28 mouse cellular contexts compared by ENCODE assay signal in the genomic region with DNA sequence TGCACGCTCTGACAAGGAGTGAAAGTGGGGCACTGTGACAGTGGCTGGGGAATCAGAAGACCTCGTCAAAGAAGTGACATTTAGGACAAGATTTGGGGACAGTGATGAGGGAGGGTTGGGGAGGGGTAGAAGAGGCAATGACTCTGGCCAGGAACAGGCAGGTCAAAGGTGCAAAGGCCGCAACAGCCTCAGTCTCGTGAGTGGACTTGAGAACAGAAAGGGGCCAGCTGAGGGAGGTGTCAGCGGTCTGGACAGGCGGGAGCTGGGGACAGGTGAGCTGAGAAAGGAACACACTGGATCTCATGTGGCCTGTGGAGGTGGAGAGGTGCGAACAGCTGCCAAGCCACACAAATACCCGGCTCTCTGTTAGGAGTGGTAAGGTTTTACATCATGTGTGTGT.
DNase-seq lines count a peak whose midpoint lies in the region; ATAC-seq lines count a peak whose summit lies in the region.
"Had no signal": no experiment of that assay in that cellular context is flagged by ENCODE, and none has a peak within 500 bp of the region (broad histone marks: within the 10 kb centered on the region; RNA-seq: fewer than 3 reads in every experiment).

No protein-coding gene starts in this region.

- H3K9ac ChIP-seq in limb, embryonic 12.5 days (replicated peaks): no peak overlapping the region
- H3K9ac ChIP-seq: embryonic facial prominence, embryonic 13.5 days; forebrain, embryonic 13.5 days; heart, embryonic 13.5 days had no signal

- no peak overlapping the region for H3K4me2 ChIP-seq in limb, embryonic 12.5 days
- H3K4me2 ChIP-seq: embryonic facial prominence, embryonic 13.5 days; forebrain, embryonic 13.5 days; heart, embryonic 13.5 days had no signal

- H3K36me3 ChIP-seq in limb, embryonic 12.5 days: no peaks in the 10 kb centered on the region
- H3K36me3 ChIP-seq in limb, embryonic 10.5 days: no peaks in the 10 kb centered on the region
- H3K36me3 ChIP-seq: embryonic facial prominence, embryonic 10.5 days; embryonic facial prominence, embryonic 13.5 days; heart, embryonic 10.5 days; heart, embryonic 13.5 days had no signal

- peaks cover 25% of the 10 kb centered on the region for H3K4me1 ChIP-seq in limb, embryonic 12.5 days (replicated peaks)
- peaks cover 6% of the 10 kb centered on the region for H3K4me1 ChIP-seq in limb, embryonic 10.5 days
- H3K4me1 ChIP-seq: forebrain, embryonic 13.5 days had no signal

- H3K27ac ChIP-seq in limb, embryonic 12.5 days: 0 out of 2 replicates have a peak overlapping the region, but pooled peaks have one; percentile 80
- H3K27ac ChIP-seq in limb, embryonic 10.5 days: no peak overlapping the region
- H3K27ac ChIP-seq: embryonic facial prominence, embryonic 10.5 days; embryonic facial prominence, embryonic 13.5 days; forebrain, embryonic 13.5 days; heart, adult 2 months; heart, embryonic 10.5 days; heart, embryonic 13.5 days had no signal

- no peaks in the 10 kb centered on the region for H3K27me3 ChIP-seq in limb, embryonic 12.5 days
- no peaks in the 10 kb centered on the region for H3K27me3 ChIP-seq in limb, embryonic 10.5 days (ENCODE audit: low read depth, poor library complexity, severe bottlenecking)
- H3K27me3 ChIP-seq: embryonic facial prominence, embryonic 13.5 days; forebrain, embryonic 13.5 days; heart, embryonic 13.5 days had no signal

- no peaks in the 10 kb centered on the region for H3K9me3 ChIP-seq in limb, embryonic 12.5 days
- no peaks in the 10 kb centered on the region for H3K9me3 ChIP-seq in limb, embryonic 10.5 days (replicated peaks)
- H3K9me3 ChIP-seq: embryonic facial prominence, embryonic 10.5 days; embryonic facial prominence, embryonic 13.5 days; forebrain, embryonic 13.5 days; heart, embryonic 10.5 days; heart, embryonic 13.5 days had no signal

- WGBS in limb, embryonic 12.5 days: 71% methylated on average over 8 of the region's 8 CpGs
- 84% methylated on average over 8 of the region's 8 CpGs for WGBS in limb, embryonic 10.5 days

- ATAC-seq in limb, embryonic 12.5 days (ENCODE audit: insufficient number of reproducible peaks, insufficient read depth, low FRiP score, low TSS enrichment, low read depth): no peak
- ATAC-seq: activated CD4-positive, CD25-positive, alpha-beta regulatory T cell, adult 4 months; forebrain, embryonic 13.5 days; forebrain, embryonic 16.5 days had no signal

- intact Hi-C loops in left cerebral cortex, postnatal 4 days (cut with DNase I): no loop called here

- H3K4me3 ChIP-seq in limb, embryonic 12.5 days (replicated peaks): no peak overlapping the region
- no peak overlapping the region for H3K4me3 ChIP-seq in limb, embryonic 10.5 days
- H3K4me3 ChIP-seq: embryonic facial prominence, embryonic 10.5 days; embryonic facial prominence, embryonic 13.5 days; erythroblast, embryonic 14.5 days; forebrain, embryonic 13.5 days; heart, adult 2 months; heart, embryonic 10.5 days; heart, embryonic 13.5 days had no signal

- peak; percentile 14 for DNase-seq in kidney, adult 11 months
- no peak for DNase-seq in kidney, postnatal 14 days
- peak; percentile 38 for DNase-seq in kidney, adult 9 months
- DNase-seq in kidney, postnatal 10 days: no peak
- DNase-seq in limb, embryonic 10.5 days (ENCODE audit: low spot score): no peak
- DNase-seq in kidney, postnatal 36 days: peak; percentile 20 to 61
- DNase-seq in left cerebral cortex, postnatal 4 days: no peak
- DNase-seq: adrenal gland, adult 8-10 months; adrenal gland, postnatal 25 days; cerebellum, adult 11-12 months; cerebellum, adult 8-10 months; cerebellum, postnatal 10 days; cerebellum, postnatal 36 days; embryo, embryonic 11 days; gastrocnemius, postnatal 10 days; gastrocnemius, postnatal 36 days; heart, adult 2 months; heart, postnatal 14 days; heart, postnatal 4 days had no signal

Comparison
In these comparisons a context has a peak if more than half of its experiments do, and no peak if none do; other contexts are left out.
1. DNase-seq: peak in kidney, adult 11 months (single experiment), kidney, adult 9 months (single experiment) and kidney, postnatal 36 days (2 of 2); none in kidney, postnatal 14 days (single experiment), kidney, postnatal 10 days (single experiment), limb, embryonic 10.5 days (single experiment) and left cerebral cortex, postnatal 4 days (single experiment).